Mouse (Mus musculus) kidney, adult 2 months (tissue): ENCODE results near the gene Tomm22.

Experiments
- CTCF ChIP-seq: fragments of 200-500 bp; conservative IDR thresholded peaks from 2 replicates; pipeline ENCODE4 v1.5.1; 2011; ENCODE audit warnings: low read depth, mild to moderate bottlenecking, control low read depth, low read length, moderate library complexity, mixed read lengths; ENCODE audit not compliant: insufficient read depth, insufficient read length
- POLR2A ChIP-seq: fragments of 200-500 bp; IDR thresholded peaks from one replicate; pipeline ENCODE4 v1.6.1; 2011; ENCODE audit warnings: low read depth, low read length, control low read depth

DNA sequence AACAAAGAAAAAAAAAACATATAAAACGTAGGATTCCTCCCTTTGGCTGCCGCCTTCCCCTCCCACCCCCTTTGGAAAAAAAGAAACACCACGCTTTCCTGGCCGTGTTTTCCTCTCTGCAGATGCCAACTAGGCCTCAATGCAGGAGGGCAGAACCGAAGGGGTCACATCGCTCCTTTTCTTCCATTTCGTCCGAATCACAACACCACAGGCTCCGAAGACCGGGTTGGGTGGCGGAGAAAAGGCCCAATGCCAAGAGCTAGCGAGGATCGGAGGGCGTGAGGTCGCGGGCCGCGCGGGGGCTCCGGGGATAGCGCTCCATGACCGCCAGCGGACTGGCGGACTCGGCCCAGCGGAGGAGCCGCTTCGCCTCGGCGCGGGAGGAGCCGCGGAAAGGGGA lies 16.5 kb downstream of the Tomm22 start:
- no peak for TF ChIP-seq POLR2A
- no peak for TF ChIP-seq CTCF
